Mouse (Mus musculus): Measurements from ENCODE around the gene Gbe1. TPM values are rescaled to one million over a fixed set of nuclear protein-coding genes. Genes with fewer than 3 reads are reported as not detected.
A peak's percentile ranks its signal among the peaks of the same experiment; 100 is the strongest.

Gene Gbe1
- polyA plus RNA-seq, 1 experiment from 2014 or later, result 66.0 TPM

- Histone ChIP-seq H3K4me2 (ENCODE audit: low read length) (no peak overlapping the region), H3K4me1 (ENCODE audit: control insufficient read depth in 2 of 2, insufficient read depth in 2 of 2, low read length in 2 of 2) (no peaks in the 10 kb centered on the region), H3K27me3 (ENCODE audit: control insufficient read depth, insufficient read depth, low read length) (no peaks in the 10 kb centered on the region), H3K9ac (ENCODE audit: low read length) (no peak overlapping the region), H3K36me3 (ENCODE audit: control insufficient read depth, insufficient read depth, low read length) (no peaks in the 10 kb centered on the region), H3K9me3 (ENCODE audit: control insufficient read depth, low read length) (no peaks in the 10 kb centered on the region), H3K4me3 (ENCODE audit: control insufficient read depth in 1 of 2, insufficient read depth in 1 of 2, low read depth in 1 of 2, low read length in 2 of 2) (no peak overlapping the region), H3K27ac (replicated peaks in 1 of 2; ENCODE audit: control insufficient read depth in 1 of 2, insufficient read depth in 1 of 2, low read depth in 2 of 2, low read length in 2 of 2) (no peak overlapping the region)
- 92% methylated on average over 5 of the region's 5 CpGs for WGBS
- no peak for ATAC-seq (ENCODE audit: insufficient number of reproducible peaks, insufficient read depth, low FRiP score, low read depth)
These were observed 21.1 kb downstream of the Gbe1 start for GRCm38 (mm10) chr16:70334812-70335211.

- Histone ChIP-seq H3K4me3 (ENCODE audit: control insufficient read depth in 1 of 2, insufficient read depth in 1 of 2, low read depth in 1 of 2, low read length in 2 of 2) (no peak overlapping the region), H3K27ac (replicated peaks in 1 of 2; ENCODE audit: control insufficient read depth in 1 of 2, insufficient read depth in 1 of 2, low read depth in 2 of 2, low read length in 2 of 2) (no peak overlapping the region), H3K4me2 (ENCODE audit: low read length) (no peak overlapping the region), H3K36me3 (ENCODE audit: control insufficient read depth, insufficient read depth, low read length) (no peaks in the 10 kb centered on the region), H3K9me3 (ENCODE audit: control insufficient read depth, low read length) (no peaks in the 10 kb centered on the region), H3K27me3 (ENCODE audit: control insufficient read depth, insufficient read depth, low read length) (no peaks in the 10 kb centered on the region), H3K4me1 (ENCODE audit: control insufficient read depth in 2 of 2, insufficient read depth in 2 of 2, low read length in 2 of 2) (no peaks in the 10 kb centered on the region), H3K9ac (ENCODE audit: low read length) (no peak overlapping the region)
- no peak for ATAC-seq (ENCODE audit: insufficient number of reproducible peaks, insufficient read depth, low FRiP score, low read depth)
These were observed 21.7 kb downstream of the Gbe1 start for GRCm38 (mm10) chr16:70335472-70335871.

- WGBS, result 82% methylated on average over 3 of the region's 3 CpGs
- Histone ChIP-seq H3K36me3 (ENCODE audit: control insufficient read depth, insufficient read depth, low read length) (no peaks in the 10 kb centered on the region), H3K4me3 (ENCODE audit: control insufficient read depth in 1 of 2, insufficient read depth in 1 of 2, low read depth in 1 of 2, low read length in 2 of 2) (no peak overlapping the region), H3K27me3 (ENCODE audit: control insufficient read depth, insufficient read depth, low read length) (no peaks in the 10 kb centered on the region), H3K27ac (replicated peaks in 1 of 2; ENCODE audit: control insufficient read depth in 1 of 2, insufficient read depth in 1 of 2, low read depth in 2 of 2, low read length in 2 of 2) (no peak overlapping the region), H3K4me1 (ENCODE audit: control insufficient read depth in 2 of 2, insufficient read depth in 2 of 2, low read length in 2 of 2) (no peaks in the 10 kb centered on the region), H3K9ac (ENCODE audit: low read length) (no peak overlapping the region), H3K9me3 (ENCODE audit: control insufficient read depth, low read length) (no peaks in the 10 kb centered on the region), H3K4me2 (ENCODE audit: low read length) (no peak overlapping the region)
- no peak for ATAC-seq (ENCODE audit: insufficient number of reproducible peaks, insufficient read depth, low FRiP score, low read depth)
These were observed 23.9 kb downstream of the Gbe1 start for GRCm38 (mm10) chr16:70337661-70338060.

- no peaks in the 10 kb centered on the region for H3K36me3 ChIP-seq (ENCODE audit: control insufficient read depth, insufficient read depth, low read length)
- whole genome bisulfite sequencing, result 67% methylated on average over 1 of the region's 1 CpGs
- no peak overlapping the region for H3K27ac ChIP-seq (replicated peaks in 1 of 2; ENCODE audit: control insufficient read depth in 1 of 2, insufficient read depth in 1 of 2, low read depth in 2 of 2, low read length in 2 of 2)
- H3K27me3 ChIP-seq (ENCODE audit: control insufficient read depth, insufficient read depth, low read length), result no peaks in the 10 kb centered on the region
- H3K4me3 ChIP-seq (ENCODE audit: control insufficient read depth in 1 of 2, insufficient read depth in 1 of 2, low read depth in 1 of 2, low read length in 2 of 2), result no peak overlapping the region
- H3K4me2 ChIP-seq (ENCODE audit: low read length), result no peak overlapping the region
- H3K4me1 ChIP-seq (ENCODE audit: control insufficient read depth in 2 of 2, insufficient read depth in 2 of 2, low read length in 2 of 2), result peaks cover 2 to 14% of the 10 kb centered on the region in 2 experiments; a peak in 3 of 4 replicates
- no peak for ATAC-seq (ENCODE audit: insufficient number of reproducible peaks, insufficient read depth, low FRiP score, low read depth)
- no peak overlapping the region for H3K9ac ChIP-seq (ENCODE audit: low read length)
- H3K9me3 ChIP-seq (ENCODE audit: control insufficient read depth, low read length), result no peaks in the 10 kb centered on the region
These were observed 30.7 kb downstream of the Gbe1 start for GRCm38 (mm10) chr16:70344496-70344895.

GRCm38 (mm10) chr16:70345607-70346006 lies 31.9 kb downstream of the Gbe1 start:
- ATAC-seq (ENCODE audit: insufficient number of reproducible peaks, insufficient read depth, low FRiP score, low read depth), result no peak
- Histone ChIP-seq H3K4me2 (ENCODE audit: low read length) (no peak overlapping the region), H3K36me3 (ENCODE audit: control insufficient read depth, insufficient read depth, low read length) (no peaks in the 10 kb centered on the region), H3K27me3 (ENCODE audit: control insufficient read depth, insufficient read depth, low read length) (no peaks in the 10 kb centered on the region), H3K27ac (replicated peaks in 1 of 2; ENCODE audit: control insufficient read depth in 1 of 2, insufficient read depth in 1 of 2, low read depth in 2 of 2, low read length in 2 of 2) (no peak overlapping the region), H3K4me3 (ENCODE audit: control insufficient read depth in 1 of 2, insufficient read depth in 1 of 2, low read depth in 1 of 2, low read length in 2 of 2) (no peak overlapping the region), H3K9ac (ENCODE audit: low read length) (no peak overlapping the region), H3K9me3 (ENCODE audit: control insufficient read depth, low read length) (no peaks in the 10 kb centered on the region), H3K4me1 (ENCODE audit: control insufficient read depth in 2 of 2, insufficient read depth in 2 of 2, low read length in 2 of 2) (peaks cover 2 to 14% of the 10 kb centered on the region in 2 experiments; a peak in 3 of 4 replicates)
- 85% methylated on average over 10 of the region's 10 CpGs for WGBS

- Histone ChIP-seq H3K4me1 (ENCODE audit: control insufficient read depth in 2 of 2, insufficient read depth in 2 of 2, low read length in 2 of 2) (peaks cover 6 to 15% of the 10 kb centered on the region in 2 experiments; a peak in 3 of 4 replicates), H3K9ac (ENCODE audit: low read length) (no peak overlapping the region), H3K27me3 (ENCODE audit: control insufficient read depth, insufficient read depth, low read length) (no peaks in the 10 kb centered on the region), H3K4me3 (ENCODE audit: control insufficient read depth in 1 of 2, insufficient read depth in 1 of 2, low read depth in 1 of 2, low read length in 2 of 2) (no peak overlapping the region), H3K36me3 (ENCODE audit: control insufficient read depth, insufficient read depth, low read length) (no peaks in the 10 kb centered on the region), H3K4me2 (ENCODE audit: low read length) (no peak overlapping the region), H3K27ac (replicated peaks in 1 of 2; ENCODE audit: control insufficient read depth in 1 of 2, insufficient read depth in 1 of 2, low read depth in 2 of 2, low read length in 2 of 2) (no peak overlapping the region), H3K9me3 (ENCODE audit: control insufficient read depth, low read length) (no peaks in the 10 kb centered on the region)
- no peak for ATAC-seq (ENCODE audit: insufficient number of reproducible peaks, insufficient read depth, low FRiP score, low read depth)
- WGBS, result 66% methylated on average over 8 of the region's 8 CpGs
These were observed 36.3 kb downstream of the Gbe1 start for GRCm38 (mm10) chr16:70350011-70350410.

- no peak overlapping the region for H3K9ac ChIP-seq (ENCODE audit: low read length)
- H3K4me2 ChIP-seq (ENCODE audit: low read length), result peak overlapping the region; percentile 17; the same call in 1 of the 2 replicates
- peaks cover 6 to 9% of the 10 kb centered on the region in 2 experiments; a peak in 3 of 4 replicates for H3K4me1 ChIP-seq (ENCODE audit: control insufficient read depth in 2 of 2, insufficient read depth in 2 of 2, low read length in 2 of 2)
- 58% methylated on average over 11 of the region's 11 CpGs for WGBS
- H3K27me3 ChIP-seq (ENCODE audit: control insufficient read depth, insufficient read depth, low read length), result no peaks in the 10 kb centered on the region
- no peaks in the 10 kb centered on the region for H3K36me3 ChIP-seq (ENCODE audit: control insufficient read depth, insufficient read depth, low read length)
- no peak overlapping the region for H3K4me3 ChIP-seq (ENCODE audit: control insufficient read depth in 1 of 2, insufficient read depth in 1 of 2, low read depth in 1 of 2, low read length in 2 of 2)
- no peaks in the 10 kb centered on the region for H3K9me3 ChIP-seq (ENCODE audit: control insufficient read depth, low read length)
- H3K27ac ChIP-seq (replicated peaks in 1 of 2; ENCODE audit: control insufficient read depth in 1 of 2, insufficient read depth in 1 of 2, low read depth in 2 of 2, low read length in 2 of 2), result peak overlapping the region; percentile 57 to 67
- no peak for ATAC-seq (ENCODE audit: insufficient number of reproducible peaks, insufficient read depth, low FRiP score, low read depth)
These were observed 38.0 kb downstream of the Gbe1 start for GRCm38 (mm10) chr16:70351641-70352280.

DNA sequence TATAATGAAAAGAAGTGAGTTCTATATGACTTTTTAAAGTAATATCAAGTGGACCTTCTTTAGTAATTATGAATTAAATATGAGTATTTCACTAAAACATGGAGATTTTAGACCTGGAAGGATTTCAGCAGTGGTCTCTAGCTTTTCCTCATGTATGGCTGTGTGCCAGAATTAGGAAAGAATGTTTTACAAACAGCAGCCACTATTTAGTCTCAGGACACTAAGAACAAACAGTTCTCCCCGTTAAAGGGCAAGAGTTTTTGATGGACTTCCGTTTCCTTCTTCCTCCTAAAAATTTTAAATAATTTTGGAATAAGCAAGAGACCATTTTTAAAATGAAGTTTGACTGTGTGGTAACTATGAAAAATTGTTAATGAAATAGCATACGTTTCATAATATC lies 38.8 kb downstream of the Gbe1 start:
- no peak for ATAC-seq (ENCODE audit: insufficient number of reproducible peaks, insufficient read depth, low FRiP score, low read depth)

More for the DNA sequence above, 38.8 kb downstream of the Gbe1 start:
- no peak overlapping the region for H3K27ac ChIP-seq (replicated peaks in 1 of 2; ENCODE audit: control insufficient read depth in 1 of 2, insufficient read depth in 1 of 2, low read depth in 2 of 2, low read length in 2 of 2)
- no peaks in the 10 kb centered on the region for H3K27me3 ChIP-seq (ENCODE audit: control insufficient read depth, insufficient read depth, low read length)
- H3K4me1 ChIP-seq (ENCODE audit: control insufficient read depth in 2 of 2, insufficient read depth in 2 of 2, low read length in 2 of 2), result peaks cover 4 to 5% of the 10 kb centered on the region in 2 experiments; a peak in 2 of 4 replicates
- H3K9me3 ChIP-seq (ENCODE audit: control insufficient read depth, low read length), result no peaks in the 10 kb centered on the region
- no peak overlapping the region for H3K4me2 ChIP-seq (ENCODE audit: low read length)
- 60% methylated on average over 3 of the region's 3 CpGs for WGBS
- H3K9ac ChIP-seq (ENCODE audit: low read length), result no peak overlapping the region
- H3K4me3 ChIP-seq (ENCODE audit: control insufficient read depth in 1 of 2, insufficient read depth in 1 of 2, low read depth in 1 of 2, low read length in 2 of 2), result no peak overlapping the region
- no peaks in the 10 kb centered on the region for H3K36me3 ChIP-seq (ENCODE audit: control insufficient read depth, insufficient read depth, low read length)
